Mouse (Mus musculus) limb, embryonic 14.5 days (tissue): ENCODE results near the gene Rgs8. TPM values are rescaled to one million over a fixed set of nuclear protein-coding genes. Genes with fewer than 3 reads are reported as not detected.

Experiments
- ATAC-seq: fragments of 200-750 bp; cut with Nextera tagmentation; 2 replicates; pipeline ENCODE4 v1.8.0; 2017; ENCODE audit warnings: low read depth, moderate number of reproducible peaks, moderate TSS enrichment; ENCODE audit not compliant: low FRiP score
- DNase-seq: peaks from one replicate; pipeline ENCODE4 v3.0.0-alpha.2; 2015; ENCODE audit warnings: low spot score
- H3K27ac ChIP-seq: fragments of 300-500 bp; sonication (generic); replicated peaks from 2 replicates; pipeline ENCODE4 v1.5.1; 2014; ENCODE audit warnings: low read depth, mild to moderate bottlenecking, low read length, moderate library complexity, mixed read lengths
- H3K27me3 ChIP-seq: fragments of 300-500 bp; sonication (generic); 2 replicates; pipeline ENCODE4 v1.6.1; 2014; ENCODE audit warnings: low read length, mixed read lengths; ENCODE audit not compliant: control insufficient read depth, insufficient read depth
- H3K36me3 ChIP-seq: fragments of 300-500 bp; sonication (generic); 2 replicates; pipeline ENCODE4 v1.6.1; 2014; ENCODE audit warnings: mild to moderate bottlenecking, low read length, moderate library complexity, mixed read lengths; ENCODE audit not compliant: control insufficient read depth, insufficient read depth
- H3K4me1 ChIP-seq: fragments of 300-500 bp; sonication (generic); 2 replicates; pipeline ENCODE4 v1.6.1; 2014; ENCODE audit warnings: antibody characterized with exemption, low read length, mixed read lengths; ENCODE audit not compliant: control insufficient read depth, insufficient read depth
- H3K4me2 ChIP-seq: fragments of 300-500 bp; sonication (generic); replicated peaks from 2 replicates; pipeline ENCODE4 v1.6.1; 2014; ENCODE audit warnings: low read depth, mild to moderate bottlenecking, low read length, moderate library complexity; ENCODE audit not compliant: severe bottlenecking
- H3K4me3 ChIP-seq: fragments of 300-500 bp; sonication (generic); replicated peaks from 2 replicates; pipeline ENCODE4 v1.5.1; 2014; ENCODE audit warnings: low read length
- H3K9ac ChIP-seq: fragments of 300-500 bp; sonication (generic); 2 replicates; pipeline ENCODE4 v1.6.1; 2014; ENCODE audit warnings: mild to moderate bottlenecking, low read depth, low read length, moderate library complexity; ENCODE audit not compliant: severe bottlenecking
- H3K9me3 ChIP-seq: fragments of 300-500 bp; sonication (generic); 2 replicates; pipeline ENCODE4 v1.6.1; 2016; ENCODE audit warnings: low read length; ENCODE audit not compliant: control insufficient read depth
- POLR2A ChIP-seq: fragments of 200-500 bp; IDR thresholded peaks from 2 replicates; pipeline ENCODE4 v1.8.0; 2012; ENCODE audit warnings: inconsistent platforms, mild to moderate bottlenecking, moderate library complexity, borderline replicate concordance; ENCODE audit not compliant: insufficient read depth, insufficient read length; ENCODE audit errors: extremely low read depth
- WGBS: fragments of 180-500 bp; shearing (Covaris S2); extraction: QIAGEN DNeasy Blood & Tissue Kit; methylation state at CpG from one replicate; pipeline ENCODE4 v1.1.7; 2014; 5-methylcytosine and 5-hydroxymethylcytosine counted together
- polyA plus RNA-seq, 2 experiments: library from polyadenylated mRNA; depleted of rRNA in 1 of 2; stranded (reverse) in 1 of 2; unstranded in 1 of 2; fragments of >200 nt; fragmentation: Nextera tagmentation in 1 of 2; extraction: Ambion mirVana in 1 of 2; gene quantifications; 2 replicates each; pipeline versions ENCODE4 v1.2.1 to v1.2.3; 2012 to 2014

Rgs8 gene
- polyA plus RNA-seq, 2 experiments, result 1.3 to 1.9 TPM

GRCm38 (mm10) chr1:153698311-153699084, 45.7 kb downstream of the Rgs8 start:
- TF ChIP-seq POLR2A, result no peak
- no peaks in the 10 kb centered on the region for H3K9me3 ChIP-seq
- H3K4me3 ChIP-seq, result no peak overlapping the region
- H3K9ac ChIP-seq, result no peak overlapping the region
- no peak overlapping the region for H3K4me2 ChIP-seq
- DNase-seq (no peak), ATAC-seq (no peak)
- H3K36me3 ChIP-seq, result no peaks in the 10 kb centered on the region
- no peaks in the 10 kb centered on the region for H3K27me3 ChIP-seq
- no peak overlapping the region for H3K27ac ChIP-seq
- WGBS, result 56% methylated on average over 7 of the region's 7 CpGs
- H3K4me1 ChIP-seq, result peaks cover 41% of the 10 kb centered on the region

GRCm38 (mm10) chr1:153700448-153701063, 47.7 kb downstream of the Rgs8 start:
- H3K4me2 ChIP-seq, result no peak overlapping the region
- 75% methylated on average over 11 of the region's 11 CpGs for WGBS
- no peak for ATAC-seq
- H3K9ac ChIP-seq, result no peak overlapping the region
- no peaks in the 10 kb centered on the region for H3K27me3 ChIP-seq
- H3K36me3 ChIP-seq, result no peaks in the 10 kb centered on the region
- peak; percentile 58 for DNase-seq
- H3K4me3 ChIP-seq, result no peak overlapping the region
- H3K4me1 ChIP-seq, result peaks cover 60% of the 10 kb centered on the region
- no peak for TF ChIP-seq POLR2A
- H3K27ac ChIP-seq, result no peak overlapping the region
- no peaks in the 10 kb centered on the region for H3K9me3 ChIP-seq

- H3K36me3 ChIP-seq, result no peaks in the 10 kb centered on the region
- no peak overlapping the region for H3K9ac ChIP-seq
- no peak for TF ChIP-seq POLR2A
- ATAC-seq, result no peak
- no peak for DNase-seq
- WGBS, result 95% methylated on average over 1 of the region's 1 CpGs
- H3K4me1 ChIP-seq, result peaks cover 60% of the 10 kb centered on the region
- 0 out of 2 replicates have a peak, but pooled peaks cover 4% of the 10 kb centered on the region for H3K9me3 ChIP-seq
- H3K4me2 ChIP-seq, result no peak overlapping the region
- H3K4me3 ChIP-seq, result no peak overlapping the region
- H3K27me3 ChIP-seq, result no peaks in the 10 kb centered on the region
- H3K27ac ChIP-seq, result no peak overlapping the region
Observed at GRCm38 (mm10) chr1:153701461-153701860, 48.6 kb downstream of the Rgs8 start.

GRCm38 (mm10) chr1:153702166-153702852, 49.5 kb downstream of the Rgs8 start:
- WGBS, result 32% methylated on average over 8 of the region's 8 CpGs
- H3K9me3 ChIP-seq, result 0 out of 2 replicates have a peak, but pooled peaks cover 4% of the 10 kb centered on the region
- peaks cover 60% of the 10 kb centered on the region for H3K4me1 ChIP-seq
- no peak overlapping the region for H3K27ac ChIP-seq
- H3K36me3 ChIP-seq, result no peaks in the 10 kb centered on the region
- no peak for TF ChIP-seq POLR2A
- ATAC-seq, result no peak
- no peak overlapping the region for H3K9ac ChIP-seq
- no peak overlapping the region for H3K4me2 ChIP-seq
- DNase-seq, result peak; percentile 41
- H3K27me3 ChIP-seq, result no peaks in the 10 kb centered on the region
- no peak overlapping the region for H3K4me3 ChIP-seq

GRCm38 (mm10) chr1:153702853-153703410, 50.1 kb downstream of the Rgs8 start:
- Histone ChIP-seq H3K4me3 (no peak overlapping the region), H3K9ac (no peak overlapping the region), H3K4me1 (peaks cover 56% of the 10 kb centered on the region), H3K4me2 (no peak overlapping the region), H3K9me3 (0 out of 2 replicates have a peak, but pooled peaks cover 4% of the 10 kb centered on the region), H3K36me3 (no peaks in the 10 kb centered on the region), H3K27ac (no peak overlapping the region), H3K27me3 (no peaks in the 10 kb centered on the region)
- ATAC-seq (no peak), DNase-seq (no peak)
- 59% methylated on average over 8 of the region's 8 CpGs for WGBS
- TF ChIP-seq POLR2A, result no peak
